Mouse (Mus musculus) liver, embryonic 16.5 days (tissue): ENCODE measurements around the gene Cdc42ep5. TPM values are rescaled to one million over a fixed set of nuclear protein-coding genes. Genes with fewer than 3 reads are reported as not detected.

Experiments
- ATAC-seq: fragments of 200-750 bp; cut with Nextera tagmentation; 2 replicates; pipeline ENCODE4 v1.8.0; 2017; ENCODE audit warnings: low read depth, mild to moderate bottlenecking, moderate number of reproducible peaks, moderate library complexity
- H3K27ac ChIP-seq: fragments of 300-500 bp; sonication (generic); 2 replicates; pipeline ENCODE4 v1.5.1; 2014; ENCODE audit warnings: mild to moderate bottlenecking, low read length
- H3K27me3 ChIP-seq: fragments of 300-500 bp; sonication (generic); 2 replicates; pipeline ENCODE4 v1.6.1; 2014; ENCODE audit warnings: low read depth, low read length, mixed read lengths; ENCODE audit not compliant: control insufficient read depth, insufficient read depth
- H3K36me3 ChIP-seq: fragments of 300-500 bp; sonication (generic); 2 replicates; pipeline ENCODE4 v1.6.1; 2014; ENCODE audit warnings: mild to moderate bottlenecking; ENCODE audit not compliant: control insufficient read depth, insufficient read depth
- H3K4me1 ChIP-seq: fragments of 300-500 bp; sonication (generic); 2 replicates; pipeline ENCODE4 v1.6.1; 2014; ENCODE audit warnings: low read depth, low read length, mixed read lengths; ENCODE audit not compliant: control insufficient read depth
- H3K4me2 ChIP-seq: fragments of 300-500 bp; sonication (generic); 2 replicates; pipeline ENCODE4 v1.6.1; 2014; ENCODE audit warnings: low read depth, low read length, mixed read lengths
- H3K4me3 ChIP-seq: fragments of 300-500 bp; sonication (generic); 2 replicates; pipeline ENCODE4 v1.5.1; 2014; ENCODE audit warnings: low read depth, mild to moderate bottlenecking, low read length
- H3K9ac ChIP-seq: fragments of 300-500 bp; sonication (generic); 2 replicates; pipeline ENCODE4 v1.6.1; 2014; ENCODE audit warnings: low read depth, low read length
- H3K9me3 ChIP-seq: fragments of 300-500 bp; sonication (generic); replicated peaks from 2 replicates; pipeline ENCODE4 v1.6.1; 2016; ENCODE audit warnings: low read length; ENCODE audit not compliant: control insufficient read depth
- WGBS: fragments of 180-500 bp; shearing (Covaris S2); extraction: QIAGEN DNeasy Blood & Tissue Kit; methylation state at CpG from one replicate; pipeline ENCODE4 v1.1.7; 2014; ENCODE audit not compliant: insufficient replicate concordance; 5-methylcytosine and 5-hydroxymethylcytosine counted together
- polyA plus RNA-seq: library from polyadenylated mRNA; unstranded; fragments of >200 nt; fragmentation: Nextera tagmentation; extraction: Ambion mirVana; gene quantifications from 2 replicates; pipeline ENCODE4 v1.2.1, GENCODE M21; 2015

The Cdc42ep5 gene
- polyA plus RNA-seq, 1 experiment from 2014 or later: 6.7 TPM

- no peak for ATAC-seq
- no peak overlapping the region for H3K9ac ChIP-seq
Measured at GRCm38 (mm10) chr7:4142796-4143445, 21.7 kb downstream of the Cdc42ep5 start.

GRCm38 (mm10) chr7:4141648-4142325 is 22.9 kb downstream of the Cdc42ep5 start:
- Histone ChIP-seq H3K27me3 (no peaks in the 10 kb centered on the region), H3K4me2 (no peak overlapping the region), H3K27ac (no peak overlapping the region), H3K4me3 (no peak overlapping the region), H3K4me1 (peaks cover 15% of the 10 kb centered on the region), H3K9me3 (no peaks in the 10 kb centered on the region), H3K36me3 (peaks cover 84% of the 10 kb centered on the region), H3K9ac (no peak overlapping the region)
- no peak for ATAC-seq
- WGBS: 84% methylated on average over 6 of the region's 6 CpGs

More at GRCm38 (mm10) chr7:4142796-4143445, 21.7 kb downstream of the Cdc42ep5 start:
- Histone ChIP-seq H3K4me3 (no peak overlapping the region), H3K9me3 (no peaks in the 10 kb centered on the region), H3K27ac (no peak overlapping the region), H3K36me3 (peaks cover 92% of the 10 kb centered on the region), H3K27me3 (no peaks in the 10 kb centered on the region), H3K4me1 (peaks cover 19% of the 10 kb centered on the region), H3K4me2 (no peak overlapping the region)
- WGBS: 92% methylated on average over 10 of the region's 10 CpGs

GRCm38 (mm10) chr7:4139391-4139790 is 25.3 kb downstream of the Cdc42ep5 start:
- Histone ChIP-seq H3K9me3 (no peaks in the 10 kb centered on the region), H3K4me3 (no peak overlapping the region), H3K27me3 (no peaks in the 10 kb centered on the region), H3K36me3 (peaks cover 60% of the 10 kb centered on the region), H3K4me1 (peaks cover 15% of the 10 kb centered on the region), H3K4me2 (no peak overlapping the region), H3K27ac (no peak overlapping the region), H3K9ac (no peak overlapping the region)
- no peak for ATAC-seq
- 91% methylated on average over 5 of the region's 5 CpGs for WGBS

GRCm38 (mm10) chr7:4138671-4139070 is 26.0 kb downstream of the Cdc42ep5 start:
- H3K9me3 ChIP-seq: no peaks in the 10 kb centered on the region
- 83% methylated on average over 7 of the region's 7 CpGs for WGBS
- peaks cover 15% of the 10 kb centered on the region for H3K4me1 ChIP-seq
- no peak overlapping the region for H3K27ac ChIP-seq
- H3K9ac ChIP-seq: no peak overlapping the region
- no peak overlapping the region for H3K4me3 ChIP-seq
- peaks cover 53% of the 10 kb centered on the region for H3K36me3 ChIP-seq
- H3K27me3 ChIP-seq: no peaks in the 10 kb centered on the region
- ATAC-seq: no peak
- H3K4me2 ChIP-seq: no peak overlapping the region

- Histone ChIP-seq H3K4me1 (peaks cover 15% of the 10 kb centered on the region), H3K4me3 (peak overlapping the region; percentile 84), H3K9me3 (no peaks in the 10 kb centered on the region), H3K36me3 (peaks cover 48% of the 10 kb centered on the region), H3K4me2 (peak overlapping the region; percentile 89), H3K9ac (peak overlapping the region; percentile 95; the same call in 1 of the 2 replicates), H3K27me3 (no peaks in the 10 kb centered on the region), H3K27ac (no peak overlapping the region)
- WGBS: 80% methylated on average over 2 of the region's 2 CpGs
- ATAC-seq: no peak
Measured at GRCm38 (mm10) chr7:4138181-4138580, 26.5 kb downstream of the Cdc42ep5 start.

- H3K9me3 ChIP-seq: no peaks in the 10 kb centered on the region
- peak overlapping the region; percentile 84 for H3K4me3 ChIP-seq
- peak overlapping the region; percentile 89 for H3K4me2 ChIP-seq
- peaks cover 44% of the 10 kb centered on the region for H3K36me3 ChIP-seq
- H3K27ac ChIP-seq: peak overlapping the region; percentile 96
- H3K4me1 ChIP-seq: peaks cover 15% of the 10 kb centered on the region
- 40% methylated on average over 3 of the region's 3 CpGs for WGBS
- H3K27me3 ChIP-seq: no peaks in the 10 kb centered on the region
- no peak for ATAC-seq
- H3K9ac ChIP-seq: peak overlapping the region; percentile 95
Measured at GRCm38 (mm10) chr7:4137746-4138145, 26.9 kb downstream of the Cdc42ep5 start.

GRCm38 (mm10) chr7:4136771-4137531 is 27.7 kb downstream of the Cdc42ep5 start, which contains the start of gene Leng8:
Gene Leng8 (plus strand): TSS chr7:4137039.
- ATAC-seq: peak; percentile 95
- Histone ChIP-seq H3K9ac (peak within 1 kb of the TSS; percentile 95), H3K27ac (peak within 1 kb of the TSS; percentile 96), H3K36me3 (peaks cover 36% of the 10 kb centered on the region), H3K4me2 (peak within 1 kb of the TSS; percentile 90), H3K4me1 (peaks cover 15% of the 10 kb centered on the region), H3K9me3 (no peaks in the 10 kb centered on the region), H3K27me3 (no peaks in the 10 kb centered on the region), H3K4me3 (peak within 1 kb of the TSS; percentile 84)
- WGBS: under 1% methylated on average over 77 of the region's 78 CpGs

- H3K36me3 ChIP-seq: peaks cover 30% of the 10 kb centered on the region
- H3K4me2 ChIP-seq: peak overlapping the region; percentile 90
- H3K27ac ChIP-seq: peak overlapping the region; percentile 96
- peak; percentile 1; the same call in 1 of the 2 replicates for ATAC-seq
- H3K4me1 ChIP-seq: peaks cover 15% of the 10 kb centered on the region
- H3K9ac ChIP-seq: peak overlapping the region; percentile 83
- WGBS: 1% methylated on average over 16 of the region's 16 CpGs
- H3K27me3 ChIP-seq: no peaks in the 10 kb centered on the region
- no peaks in the 10 kb centered on the region for H3K9me3 ChIP-seq
- peak overlapping the region; percentile 84 for H3K4me3 ChIP-seq
Measured at GRCm38 (mm10) chr7:4136404-4136770, 28.3 kb downstream of the Cdc42ep5 start.
